Mouse (Mus musculus): Measurements from ENCODE around the gene Gm20388.

The Gm20388 gene

GRCm38 (mm10) chr8:121086004-121086900 is 1175.6 kb downstream of the Gm20388 start:
- no peak for DNase-seq (ENCODE audit: extremely low spot score, low read depth, low spot score)

GRCm38 (mm10) chr8:121088281-121088680 is 1177.6 kb downstream of the Gm20388 start:
- no peak for DNase-seq (ENCODE audit: extremely low spot score, low read depth, low spot score)

- DNase-seq (ENCODE audit: extremely low spot score, low read depth, low spot score), result no peak
Measured at GRCm38 (mm10) chr8:121088871-121089630, 1178.4 kb downstream of the Gm20388 start.

GRCm38 (mm10) chr8:121089631-121090380 is 1179.2 kb downstream of the Gm20388 start:
- no peak for DNase-seq (ENCODE audit: extremely low spot score, low read depth, low spot score)

GRCm38 (mm10) chr8:121090716-121091115 is 1180.1 kb downstream of the Gm20388 start:
- no peak for DNase-seq (ENCODE audit: extremely low spot score, low read depth, low spot score)

- no peak for DNase-seq (ENCODE audit: extremely low spot score, low read depth, low spot score)
Measured at GRCm38 (mm10) chr8:121092141-121092540, 1181.5 kb downstream of the Gm20388 start.

- DNase-seq (ENCODE audit: extremely low spot score, low read depth, low spot score), result no peak
Measured at GRCm38 (mm10) chr8:121092627-121093026, 1182.0 kb downstream of the Gm20388 start.

GRCm38 (mm10) chr8:121093496-121093895 is 1182.9 kb downstream of the Gm20388 start:
- DNase-seq (ENCODE audit: extremely low spot score, low read depth, low spot score), result no peak

GRCm38 (mm10) chr8:121104049-121104818 is 1193.6 kb downstream of the Gm20388 start:
- DNase-seq (ENCODE audit: extremely low spot score, low read depth, low spot score), result no peak

GRCm38 (mm10) chr8:121107668-121108656 is 1197.3 kb downstream of the Gm20388 start, which contains the start of gene Mthfsd:
TSS of gene Mthfsd (minus strand) at chr8:121108392.
- peak; percentile 97 for DNase-seq (ENCODE audit: extremely low spot score, low read depth, low spot score)

- no peak for DNase-seq (ENCODE audit: extremely low spot score, low read depth, low spot score)
Measured at GRCm38 (mm10) chr8:121108657-121109056, 1198.0 kb downstream of the Gm20388 start.

- DNase-seq (ENCODE audit: extremely low spot score, low read depth, low spot score), result no peak
Measured at GRCm38 (mm10) chr8:121111145-121111907, 1200.7 kb downstream of the Gm20388 start.

- no peak for DNase-seq (ENCODE audit: extremely low spot score, low read depth, low spot score)
Measured at GRCm38 (mm10) chr8:121113261-121113660, 1202.6 kb downstream of the Gm20388 start.

- no peak for DNase-seq (ENCODE audit: extremely low spot score, low read depth, low spot score)
Measured at GRCm38 (mm10) chr8:121115136-121115535, 1204.5 kb downstream of the Gm20388 start.

GRCm38 (mm10) chr8:121115948-121116347 is 1205.3 kb downstream of the Gm20388 start, which contains the start of gene Foxc2:
TSS of gene Foxc2 (plus strand) at chr8:121116171.
- DNase-seq (ENCODE audit: extremely low spot score, low read depth, low spot score), result no peak

GRCm38 (mm10) chr8:121116591-121117185 is 1206.0 kb downstream of the Gm20388 start:
- DNase-seq (ENCODE audit: extremely low spot score, low read depth, low spot score), result no peak

- DNase-seq (ENCODE audit: extremely low spot score, low read depth, low spot score), result no peak
Measured at GRCm38 (mm10) chr8:121117186-121117651, 1206.6 kb downstream of the Gm20388 start.

- DNase-seq (ENCODE audit: extremely low spot score, low read depth, low spot score), result no peak
Measured at GRCm38 (mm10) chr8:121117906-121118305, 1207.3 kb downstream of the Gm20388 start.
